Mouse (Mus musculus) MEL (cell line): ENCODE measurements at regions not wholly inside any gene's neighbourhood (a gene's known extent, or its start where the extent isn't known, plus 50 kb on each side); places are given as distances from the start of the nearest gene placed in this dataset.

Experiments
- DNase-seq: peaks from one replicate; pipeline ENCODE4 v3.0.0; 2011; ENCODE audit warnings: low read depth, low spot score
- H3K27ac ChIP-seq: 2 replicates; pipeline ENCODE4 v1.5.1; 2012; ENCODE audit warnings: low read depth, mild to moderate bottlenecking, control low read depth, low read length, moderate library complexity; ENCODE audit not compliant: control insufficient read depth
- H3K27me3 ChIP-seq, 2 experiments: fragments of 150-350 bp in 1 of 2; sonication (generic) in 1 of 2; 2 replicates each; pipeline ENCODE4 v1.6.1; 2012; ENCODE audit warnings: low read length in 2 of 2, mild to moderate bottlenecking in 2 of 2, improper control_type of control experiment in 1 of 2, moderate library complexity in 1 of 2; ENCODE audit not compliant: insufficient read depth in 2 of 2, control insufficient read depth in 1 of 2
- H3K36me3 ChIP-seq, 2 experiments: 2 replicates each; pipeline ENCODE4 v1.6.1; 2012 to 2014; ENCODE audit warnings: low read length in 2 of 2, improper control_type of control experiment in 1 of 2, inconsistent platforms in 1 of 2, mild to moderate bottlenecking in 1 of 2; ENCODE audit not compliant: insufficient read depth in 2 of 2, control insufficient read depth in 1 of 2
- H3K4me1 ChIP-seq, 2 experiments: fragments of 150-350 bp in 1 of 2; sonication (generic) in 1 of 2; 2 replicates each; pipeline ENCODE4 v1.6.1; 2012; ENCODE audit warnings: low read length in 2 of 2, improper control_type of control experiment in 1 of 2, mild to moderate bottlenecking in 1 of 2; ENCODE audit not compliant: insufficient read depth in 2 of 2, control insufficient read depth in 1 of 2
- H3K4me3 ChIP-seq, 2 experiments: fragments of 150-350 bp in 1 of 2; sonication (generic) in 1 of 2; 2 replicates each; pipeline ENCODE4 v1.5.1; 2012; ENCODE audit warnings: low read depth in 2 of 2, low read length in 2 of 2, mild to moderate bottlenecking in 2 of 2, moderate library complexity in 2 of 2, control low read depth in 1 of 2, improper control_type of control experiment in 1 of 2; ENCODE audit not compliant: control insufficient read depth in 1 of 2, insufficient read depth in 1 of 2
- H3K79me2 ChIP-seq: 2 replicates; pipeline ENCODE4 v1.6.1; 2012; ENCODE audit warnings: mild to moderate bottlenecking, low read length, moderate library complexity; ENCODE audit not compliant: control insufficient read depth, poor library complexity, insufficient read depth
- H3K9ac ChIP-seq: 2 replicates; pipeline ENCODE4 v1.6.1; 2012; ENCODE audit warnings: low read depth, mild to moderate bottlenecking, control low read depth, low read length, moderate library complexity; ENCODE audit not compliant: control insufficient read depth, poor library complexity, severe bottlenecking
- H3K9me3 ChIP-seq: fragments of 150-350 bp; sonication (generic); replicated peaks from 2 replicates; pipeline ENCODE4 v1.6.1; 2012; ENCODE audit warnings: mild to moderate bottlenecking, low read length, improper control_type of control experiment, moderate library complexity; ENCODE audit not compliant: insufficient read depth
- CTCF ChIP-seq, 3 experiments: IDR thresholded peaks in 2 of 3; conservative IDR thresholded peaks in 1 of 3; 2 replicates each; pipeline ENCODE4 v1.5.1; 2011 to 2012; ENCODE audit warnings: low read length in 3 of 3, low read depth in 2 of 3, mild to moderate bottlenecking in 2 of 3, improper control_type of control experiment in 1 of 3, inconsistent platforms in 1 of 3, mixed read lengths in 1 of 3, moderate library complexity in 1 of 3; ENCODE audit not compliant: control insufficient read depth in 1 of 3, insufficient read depth in 1 of 3, poor library complexity in 1 of 3, severe bottlenecking in 1 of 3
- E2F4 ChIP-seq: IDR thresholded peaks from 2 replicates; pipeline ENCODE4 v1.6.1; 2011; ENCODE audit warnings: low read depth, low read length, improper control_type of control experiment, borderline replicate concordance
- ELF1 ChIP-seq: IDR thresholded peaks from 2 replicates; pipeline ENCODE4 v1.6.1; 2014; ENCODE audit warnings: low read depth, mild to moderate bottlenecking, inconsistent platforms, low read length, improper control_type of control experiment, moderate library complexity
- ETS1 ChIP-seq: IDR thresholded peaks from 2 replicates; pipeline ENCODE4 v1.6.1; 2012; ENCODE audit warnings: low read depth, mild to moderate bottlenecking, inconsistent platforms, low read length, improper control_type of control experiment, moderate library complexity
- GATA1 ChIP-seq: IDR thresholded peaks from 2 replicates; pipeline ENCODE4 v1.6.1; 2011; ENCODE audit warnings: low read depth, low read length, improper control_type of control experiment
- MAFK ChIP-seq: IDR thresholded peaks from 2 replicates; pipeline ENCODE4 v1.6.1; 2011; ENCODE audit warnings: low read depth, mild to moderate bottlenecking, low read length, improper control_type of control experiment, borderline replicate concordance
- MAX ChIP-seq: IDR thresholded peaks from 2 replicates; pipeline ENCODE4 v1.6.1; 2011; ENCODE audit warnings: low read length, improper control_type of control experiment
- MXI1 ChIP-seq: IDR thresholded peaks from 2 replicates; pipeline ENCODE4 v1.6.1; 2011; ENCODE audit warnings: mild to moderate bottlenecking, low read depth, low read length, improper control_type of control experiment
- MYC ChIP-seq: IDR thresholded peaks from 2 replicates; pipeline ENCODE4 v1.6.1; 2011; ENCODE audit warnings: low read depth, mild to moderate bottlenecking, low read length, improper control_type of control experiment, moderate library complexity
- NRF1 ChIP-seq: IDR thresholded peaks from 2 replicates; pipeline ENCODE4 v1.6.1; 2014; ENCODE audit warnings: low read depth, mild to moderate bottlenecking, inconsistent platforms, low read length, improper control_type of control experiment, moderate library complexity; ENCODE audit not compliant: poor library complexity, insufficient read depth, severe bottlenecking
- RAD21 ChIP-seq: IDR thresholded peaks from 2 replicates; pipeline ENCODE4 v1.6.1; 2011; ENCODE audit warnings: mild to moderate bottlenecking, low read depth, low read length, improper control_type of control experiment
- UBTF ChIP-seq: IDR thresholded peaks from 2 replicates; pipeline ENCODE4 v1.6.1; 2012; ENCODE audit warnings: low read depth, mild to moderate bottlenecking, inconsistent platforms, low read length, improper control_type of control experiment, moderate library complexity, borderline replicate concordance; ENCODE audit not compliant: insufficient read depth
- USF2 ChIP-seq, 2 experiments: IDR thresholded peaks; 2 replicates each; pipeline ENCODE4 v1.6.1; 2011 to 2012; ENCODE audit warnings: improper control_type of control experiment in 2 of 2, low read length in 2 of 2, borderline replicate concordance in 1 of 2, inconsistent platforms in 1 of 2, low read depth in 1 of 2, mild to moderate bottlenecking in 1 of 2; ENCODE audit not compliant: insufficient read depth in 1 of 2
- ZC3H11A ChIP-seq: IDR thresholded peaks from 2 replicates; pipeline ENCODE4 v1.6.1; 2012; ENCODE audit warnings: low read depth, mild to moderate bottlenecking, inconsistent platforms, low read length, improper control_type of control experiment

- Histone ChIP-seq H3K4me3 (no peak overlapping the region), H3K9me3 (no peaks in the 10 kb centered on the region), H3K27me3 (no peaks in the 10 kb centered on the region; a peak in 1 of 4 replicates), H3K4me1 (peaks cover 5 to 18% of the 10 kb centered on the region in 2 experiments; a peak in 3 of 4 replicates), H3K27ac (no peak overlapping the region; the same call in 1 of the 2 replicates), H3K36me3 (peaks cover 0 to 13% of the 10 kb centered on the region in 2 experiments; a peak in 2 of 4 replicates), H3K79me2 (no peaks in the 10 kb centered on the region), H3K9ac (no peak overlapping the region)
- DNase-seq, result peak; percentile 61
- TF ChIP-seq MXI1 (peak; percentile 40; the same call in 1 of the 2 replicates), E2F4 (no peak), UBTF (no peak), MYC (peak; percentile 81; the same call in 1 of the 2 replicates), CTCF (IDR thresholded peaks at IDR 0.05 in 2 of 3, conservative IDR thresholded peaks at IDR 0.05 in 1 of 3; ENCODE audit: control insufficient read depth in 1 of 3, insufficient read depth in 1 of 3, low read depth in 2 of 3, low read length in 3 of 3, poor library complexity in 1 of 3, severe bottlenecking in 1 of 3) (peak in 1 of 3 experiments; percentile 10; a peak in 1 of 6 replicates), RAD21 (peak; percentile 1; the same call in 1 of the 2 replicates), MAX (peak; percentile 65; the same call in 1 of the 2 replicates), ETS1 (0 out of 2 replicates have a peak, but pooled peaks have one; percentile 32)
These were observed 135.0 kb downstream of the Mrm1 start for GRCm38 (mm10) chr11:84684325-84684724.

GRCm38 (mm10) chr11:84682931-84683330 lies 136.4 kb downstream of the Mrm1 start:
- H3K4me1 ChIP-seq, result peaks cover 5 to 18% of the 10 kb centered on the region in 2 experiments; a peak in 3 of 4 replicates
- no peak overlapping the region for H3K27ac ChIP-seq
- no peaks in the 10 kb centered on the region; a peak in 1 of 4 replicates for H3K27me3 ChIP-seq
- no peaks in the 10 kb centered on the region for H3K79me2 ChIP-seq
- H3K9ac ChIP-seq, result no peak overlapping the region
- peaks cover 0 to 13% of the 10 kb centered on the region in 2 experiments; a peak in 2 of 4 replicates for H3K36me3 ChIP-seq
- no peak overlapping the region for H3K4me3 ChIP-seq
- no peak for DNase-seq
- no peaks in the 10 kb centered on the region for H3K9me3 ChIP-seq
- no peak for TF ChIP-seq ZC3H11A
- TF ChIP-seq ELF1, result no peak
- no peak for TF ChIP-seq USF2 (IDR thresholded peaks at IDR 0.05; ENCODE audit: borderline replicate concordance in 1 of 2, insufficient read depth in 1 of 2, low read depth in 1 of 2, low read length in 2 of 2)
- TF ChIP-seq NRF1, result no peak
- no peak for TF ChIP-seq MAFK
- TF ChIP-seq CTCF (IDR thresholded peaks at IDR 0.05 in 2 of 3, conservative IDR thresholded peaks at IDR 0.05 in 1 of 3; ENCODE audit: control insufficient read depth in 1 of 3, insufficient read depth in 1 of 3, low read depth in 2 of 3, low read length in 3 of 3, poor library complexity in 1 of 3, severe bottlenecking in 1 of 3), result no peak
- no peak for TF ChIP-seq GATA1
